Mouse (Mus musculus) hindbrain, postnatal 0 days (tissue): ENCODE results near the gene Slc46a2. TPM values are rescaled to one million over a fixed set of nuclear protein-coding genes. Genes with fewer than 3 reads are reported as not detected.

Experiments used
- ATAC-seq: fragments of 200-750 bp; cut with Nextera tagmentation; 2 replicates; pipeline ENCODE4 v1.8.0; 2017; ENCODE audit warnings: mild to moderate bottlenecking, moderate TSS enrichment, moderate library complexity
- DNase-seq: peaks from one replicate; pipeline ENCODE4 v3.0.0-alpha.2; 2015; ENCODE audit warnings: low spot score
- H3K27ac ChIP-seq: fragments of 300-500 bp; sonication (generic); 2 replicates; pipeline ENCODE4 v1.5.1; 2014; ENCODE audit warnings: mild to moderate bottlenecking
- H3K27me3 ChIP-seq: fragments of 300-500 bp; sonication (generic); 2 replicates; pipeline ENCODE4 v1.6.1; 2014; ENCODE audit warnings: low read length, mixed read lengths; ENCODE audit not compliant: insufficient read depth
- H3K36me3 ChIP-seq: fragments of 300-500 bp; sonication (generic); 2 replicates; pipeline ENCODE4 v1.6.1; 2014; ENCODE audit warnings: low read length, mixed read lengths; ENCODE audit not compliant: insufficient read depth
- H3K4me1 ChIP-seq: fragments of 300-500 bp; sonication (generic); 2 replicates; pipeline ENCODE4 v1.6.1; 2014; ENCODE audit warnings: antibody characterized with exemption, low read length, mixed read lengths; ENCODE audit not compliant: insufficient read depth
- H3K4me2 ChIP-seq: fragments of 300-500 bp; sonication (generic); 2 replicates; pipeline ENCODE4 v1.6.1; 2014; ENCODE audit warnings: low read depth, mild to moderate bottlenecking, low read length, moderate library complexity, mixed read lengths
- H3K4me3 ChIP-seq: fragments of 300-500 bp; sonication (generic); 2 replicates; pipeline ENCODE4 v1.5.1; 2014; ENCODE audit warnings: low read length
- H3K9ac ChIP-seq: fragments of 300-500 bp; sonication (generic); replicated peaks from 2 replicates; pipeline ENCODE4 v1.6.1; 2014; ENCODE audit warnings: mild to moderate bottlenecking, low read length, moderate library complexity, mixed read lengths
- H3K9me3 ChIP-seq: fragments of 300-500 bp; sonication (generic); 2 replicates; pipeline ENCODE4 v1.6.1; 2016; ENCODE audit warnings: low read length, mixed read lengths
- CTCF ChIP-seq: IDR thresholded peaks from 2 replicates; pipeline ENCODE4 v1.5.1; 2016; ENCODE audit warnings: antibody characterized with exemption, control low read depth, low read depth
- WGBS: fragments of 180-500 bp; shearing (Covaris S2); extraction: QIAGEN DNeasy Blood & Tissue Kit; methylation state at CpG from one replicate; pipeline ENCODE4 v1.1.7; 2014; 5-methylcytosine and 5-hydroxymethylcytosine counted together
- polyA plus RNA-seq: library from polyadenylated mRNA; unstranded; fragments of >200 nt; fragmentation: Nextera tagmentation; extraction: Ambion mirVana; gene quantifications from 2 replicates; pipeline ENCODE4 v1.2.1, GENCODE M21; 2015
- total RNA-seq: library from RNA; depleted of rRNA; stranded (reverse); fragments of >200 nt; gene quantifications from 2 replicates; pipeline ENCODE4 v1.2.3, GENCODE M21; 2014

Gene Slc46a2
- total and polyA plus RNA-seq, 2 experiments from 2014 or later, result 0.05 TPM; not detected in 1

GRCm38 (mm10) chr4:59901810-59902209, 13.0 kb downstream of the Slc46a2 start:
- Histone ChIP-seq H3K4me2 (no peak overlapping the region), H3K27ac (no peak overlapping the region), H3K36me3 (peaks cover 4% of the 10 kb centered on the region; the same call in 1 of the 2 replicates), H3K4me1 (no peaks in the 10 kb centered on the region), H3K27me3 (no peaks in the 10 kb centered on the region), H3K9ac (no peak overlapping the region), H3K9me3 (no peaks in the 10 kb centered on the region), H3K4me3 (no peak overlapping the region)
- no peak for TF ChIP-seq CTCF
- DNase-seq (no peak), ATAC-seq (no peak)
- 86% methylated on average over 6 of the region's 6 CpGs for WGBS

- Histone ChIP-seq H3K4me2 (no peak overlapping the region), H3K36me3 (peaks cover 32% of the 10 kb centered on the region; the same call in 1 of the 2 replicates)
- WGBS, result 92% methylated on average over 9 of the region's 9 CpGs
These were observed 16.3 kb downstream of the Slc46a2 start for GRCm38 (mm10) chr4:59898521-59898919.

GRCm38 (mm10) chr4:59897814-59898520, 16.9 kb downstream of the Slc46a2 start:
- H3K4me1 ChIP-seq, result no peaks in the 10 kb centered on the region
- no peak overlapping the region for H3K4me2 ChIP-seq
- no peaks in the 10 kb centered on the region for H3K9me3 ChIP-seq
- H3K27me3 ChIP-seq, result no peaks in the 10 kb centered on the region
- peaks cover 37% of the 10 kb centered on the region; the same call in 1 of the 2 replicates for H3K36me3 ChIP-seq
- no peak overlapping the region for H3K9ac ChIP-seq
- H3K27ac ChIP-seq, result no peak overlapping the region
- ATAC-seq (no peak), DNase-seq (no peak)
- 90% methylated on average over 12 of the region's 12 CpGs for WGBS
- H3K4me3 ChIP-seq, result no peak overlapping the region
- TF ChIP-seq CTCF, result no peak

More at GRCm38 (mm10) chr4:59898521-59898919, 16.3 kb downstream of the Slc46a2 start:
- no peak for DNase-seq
- Histone ChIP-seq H3K9me3 (no peaks in the 10 kb centered on the region), H3K9ac (no peak overlapping the region), H3K4me1 (no peaks in the 10 kb centered on the region), H3K27me3 (no peaks in the 10 kb centered on the region), H3K4me3 (no peak overlapping the region), H3K27ac (no peak overlapping the region)
- ATAC-seq, result no peak
- no peak for TF ChIP-seq CTCF

- H3K27me3 ChIP-seq, result no peaks in the 10 kb centered on the region
- DNase-seq (no peak), ATAC-seq (no peak)
- no peak overlapping the region for H3K4me3 ChIP-seq
- 70% methylated on average over 5 of the region's 5 CpGs for WGBS
- no peak overlapping the region for H3K4me2 ChIP-seq
- no peak for TF ChIP-seq CTCF
- no peaks in the 10 kb centered on the region for H3K9me3 ChIP-seq
- H3K9ac ChIP-seq, result no peak overlapping the region
- H3K27ac ChIP-seq, result no peak overlapping the region
- no peaks in the 10 kb centered on the region for H3K4me1 ChIP-seq
- peaks cover 37% of the 10 kb centered on the region; the same call in 1 of the 2 replicates for H3K36me3 ChIP-seq
These were observed 18.9 kb downstream of the Slc46a2 start for GRCm38 (mm10) chr4:59896000-59896399.

- H3K9me3 ChIP-seq, result no peaks in the 10 kb centered on the region
- H3K36me3 ChIP-seq, result peaks cover 37% of the 10 kb centered on the region; the same call in 1 of the 2 replicates
- H3K4me2 ChIP-seq, result no peak overlapping the region
- H3K9ac ChIP-seq, result no peak overlapping the region
- no peaks in the 10 kb centered on the region for H3K27me3 ChIP-seq
- no peak for TF ChIP-seq CTCF
- H3K4me1 ChIP-seq, result no peaks in the 10 kb centered on the region
- no peak for DNase-seq
- H3K27ac ChIP-seq, result no peak overlapping the region
- ATAC-seq, result no peak
- WGBS, result 97% methylated on average over 3 of the region's 3 CpGs
- H3K4me3 ChIP-seq, result no peak overlapping the region
These were observed 19.8 kb downstream of the Slc46a2 start for GRCm38 (mm10) chr4:59894977-59895575.

- H3K4me3 ChIP-seq, result no peak overlapping the region
- no peak overlapping the region for H3K9ac ChIP-seq
- H3K4me1 ChIP-seq, result 0 out of 2 replicates have a peak, but pooled peaks cover 3% of the 10 kb centered on the region
- DNase-seq (no peak), ATAC-seq (no peak)
- no peak overlapping the region for H3K4me2 ChIP-seq
- no peak for TF ChIP-seq CTCF
- peaks cover 37% of the 10 kb centered on the region; the same call in 1 of the 2 replicates for H3K36me3 ChIP-seq
- H3K27me3 ChIP-seq, result no peaks in the 10 kb centered on the region
- H3K27ac ChIP-seq, result no peak overlapping the region
- H3K9me3 ChIP-seq, result no peaks in the 10 kb centered on the region
- 92% methylated on average over 8 of the region's 8 CpGs for WGBS
These were observed 20.4 kb downstream of the Slc46a2 start for GRCm38 (mm10) chr4:59894415-59894814.

GRCm38 (mm10) chr4:59892731-59893130, 22.1 kb downstream of the Slc46a2 start:
- Histone ChIP-seq H3K27ac (no peak overlapping the region), H3K9me3 (no peaks in the 10 kb centered on the region), H3K4me2 (no peak overlapping the region), H3K4me1 (0 out of 2 replicates have a peak, but pooled peaks cover 3% of the 10 kb centered on the region), H3K27me3 (no peaks in the 10 kb centered on the region), H3K9ac (no peak overlapping the region), H3K4me3 (no peak overlapping the region), H3K36me3 (peaks cover 37% of the 10 kb centered on the region; the same call in 1 of the 2 replicates)
- TF ChIP-seq CTCF, result no peak
- no peak for ATAC-seq
- no peak for DNase-seq
- 95% methylated on average over 5 of the region's 5 CpGs for WGBS
